Mouse (Mus musculus) midbrain, embryonic 13.5 days (tissue): Measurements from ENCODE around the gene Snx27. TPM values are rescaled to one million over a fixed set of nuclear protein-coding genes. Genes with fewer than 3 reads are reported as not detected.

Experiments used
- ATAC-seq: fragments of 200-750 bp; cut with Nextera tagmentation; 2 replicates; pipeline ENCODE4 v1.8.0; 2017; ENCODE audit warnings: mild to moderate bottlenecking, moderate TSS enrichment, moderate library complexity
- H3K27ac ChIP-seq: fragments of 300-500 bp; sonication (generic); 2 replicates; pipeline ENCODE4 v1.5.1; 2015; ENCODE audit warnings: inconsistent platforms, mild to moderate bottlenecking, moderate library complexity
- H3K27me3 ChIP-seq: fragments of 300-500 bp; sonication (generic); 2 replicates; pipeline ENCODE4 v1.6.1; 2015; ENCODE audit warnings: mild to moderate bottlenecking, inconsistent platforms
- H3K36me3 ChIP-seq: fragments of 300-500 bp; sonication (generic); 2 replicates; pipeline ENCODE4 v1.6.1; 2015; ENCODE audit warnings: mild to moderate bottlenecking, inconsistent platforms
- H3K4me1 ChIP-seq: fragments of 300-500 bp; sonication (generic); replicated peaks from 2 replicates; pipeline ENCODE4 v1.6.1; 2015; ENCODE audit warnings: inconsistent platforms
- H3K4me2 ChIP-seq: fragments of 300-500 bp; sonication (generic); replicated peaks from 2 replicates; pipeline ENCODE4 v1.6.1; 2015; ENCODE audit warnings: moderate library complexity, mild to moderate bottlenecking, inconsistent platforms
- H3K4me3 ChIP-seq: fragments of 300-500 bp; sonication (generic); replicated peaks from 2 replicates; pipeline ENCODE4 v1.5.1; 2015; ENCODE audit warnings: mild to moderate bottlenecking, inconsistent platforms
- H3K9ac ChIP-seq: fragments of 300-500 bp; sonication (generic); replicated peaks from 2 replicates; pipeline ENCODE4 v1.6.1; 2015; ENCODE audit warnings: mild to moderate bottlenecking, inconsistent platforms
- H3K9me3 ChIP-seq: fragments of 300-500 bp; sonication (generic); 2 replicates; pipeline ENCODE4 v1.6.1; 2016; ENCODE audit warnings: mild to moderate bottlenecking, inconsistent platforms
- WGBS: fragments of 180-500 bp; shearing (Covaris S2); methylation state at CpG from one replicate; pipeline ENCODE4 v1.1.7; 2015; 5-methylcytosine and 5-hydroxymethylcytosine counted together
- polyA plus RNA-seq: library from polyadenylated mRNA; unstranded; fragments of >200 nt; fragmentation: Nextera tagmentation; extraction: Ambion mirVana; gene quantifications from 2 replicates; pipeline ENCODE4 v1.2.1, GENCODE M21; 2015

Snx27 gene
- polyA plus RNA-seq: 69.7 and 75.5 TPM in 2 replicates

DNA sequence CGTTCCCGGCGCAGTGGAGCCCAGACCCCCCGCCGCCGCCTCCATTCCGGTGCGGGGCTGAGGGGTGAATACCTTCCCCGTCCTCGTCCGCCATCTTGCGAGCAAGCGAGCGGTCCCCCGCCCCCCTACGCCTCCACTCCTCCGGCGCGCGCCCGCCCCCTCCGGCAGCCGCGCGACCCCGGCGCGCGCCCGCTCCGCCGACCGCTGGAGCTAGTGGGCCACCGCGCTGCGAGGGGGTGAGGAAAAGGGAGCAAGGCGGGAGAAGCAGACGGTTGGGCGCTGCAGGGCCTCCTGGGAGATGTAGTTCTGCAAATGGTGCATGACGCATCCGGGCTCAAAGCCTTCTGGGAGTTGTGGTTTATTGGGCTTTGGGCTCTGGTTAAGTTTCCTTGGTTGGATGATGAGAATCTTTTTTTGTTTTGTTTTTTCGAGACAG lies at the start of gene Snx27:
Gene Snx27, minus strand, starts transcription at position 261 of the 436 bp plus-strand sequence.
- peak; percentile 99 for ATAC-seq
- peaks cover 36% of the 10 kb centered on the region for H3K4me1 ChIP-seq
- H3K36me3 ChIP-seq: no peaks in the 10 kb centered on the region
- H3K4me3 ChIP-seq: peak within 1 kb of the TSS; percentile 92
- peak within 1 kb of the TSS; percentile 88 for H3K4me2 ChIP-seq
- H3K27ac ChIP-seq: peak within 1 kb of the TSS; percentile 90
- WGBS: 2% methylated on average over 34 of the region's 42 CpGs
- H3K27me3 ChIP-seq: no peaks in the 10 kb centered on the region
- H3K9ac ChIP-seq: peak within 1 kb of the TSS; percentile 94
- H3K9me3 ChIP-seq: no peaks in the 10 kb centered on the region

DNA sequence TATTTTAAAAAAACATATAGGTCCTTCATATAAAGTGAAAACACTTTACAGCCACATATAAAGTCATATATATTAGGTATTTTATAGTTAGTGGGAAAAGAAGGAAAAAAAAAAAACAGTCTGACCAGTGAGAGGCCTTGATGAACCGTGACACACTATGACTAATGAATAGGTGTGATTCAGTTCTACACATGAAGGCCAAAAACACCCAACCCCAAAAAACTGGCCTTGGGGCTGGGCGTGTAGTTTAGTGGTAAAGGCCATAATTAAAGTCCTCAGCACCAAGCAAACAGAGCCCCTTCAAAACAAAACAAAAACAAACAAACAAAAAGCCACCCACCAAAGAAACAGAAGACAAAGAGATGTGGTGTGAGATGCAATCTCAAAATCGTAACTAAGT lies 47.4 kb upstream of the Snx27 start:
- no peaks in the 10 kb centered on the region for H3K4me1 ChIP-seq
- ATAC-seq: no peak
- no peaks in the 10 kb centered on the region for H3K9me3 ChIP-seq
- no peak overlapping the region for H3K9ac ChIP-seq
- H3K4me2 ChIP-seq: no peak overlapping the region
- H3K27ac ChIP-seq: no peak overlapping the region
- WGBS: 80% methylated on average over 3 of the region's 3 CpGs
- H3K36me3 ChIP-seq: no peaks in the 10 kb centered on the region
- H3K4me3 ChIP-seq: no peak overlapping the region
- H3K27me3 ChIP-seq: no peaks in the 10 kb centered on the region

GRCm38 (mm10) chr3:94628712-94629111 lies 46.2 kb upstream of the Snx27 start:
- Histone ChIP-seq H3K4me1 (no peaks in the 10 kb centered on the region), H3K9me3 (no peaks in the 10 kb centered on the region), H3K4me3 (no peak overlapping the region), H3K4me2 (no peak overlapping the region), H3K27me3 (no peaks in the 10 kb centered on the region), H3K36me3 (no peaks in the 10 kb centered on the region), H3K9ac (no peak overlapping the region), H3K27ac (no peak overlapping the region)
- ATAC-seq: no peak
- WGBS: 90% methylated on average over 5 of the region's 5 CpGs

DNA sequence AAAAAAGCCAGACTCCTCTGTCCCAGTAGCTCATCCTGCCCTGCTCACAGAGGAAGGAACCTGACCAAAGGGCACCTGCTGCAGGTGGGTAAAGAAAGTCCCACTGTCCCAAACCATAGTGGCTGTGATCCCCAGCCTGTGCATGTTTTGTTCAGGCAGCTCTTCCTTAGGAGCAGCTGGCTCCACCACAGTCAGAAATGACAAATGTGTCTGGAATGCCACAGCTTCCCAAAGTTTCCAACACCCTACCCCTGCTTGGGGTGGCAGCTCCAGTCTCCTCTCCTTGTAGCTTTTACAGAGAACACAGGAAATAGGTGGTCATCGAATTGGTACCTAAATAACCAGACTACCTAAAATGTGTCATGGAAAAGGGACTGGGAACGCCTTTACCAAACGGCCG lies 41.8 kb upstream of the Snx27 start:
- Histone ChIP-seq H3K4me3 (no peak overlapping the region), H3K9me3 (no peaks in the 10 kb centered on the region), H3K27me3 (no peaks in the 10 kb centered on the region), H3K4me2 (no peak overlapping the region), H3K4me1 (no peaks in the 10 kb centered on the region), H3K27ac (no peak overlapping the region), H3K36me3 (no peaks in the 10 kb centered on the region), H3K9ac (no peak overlapping the region)
- ATAC-seq: no peak
- 93% methylated on average over 4 of the region's 4 CpGs for WGBS

DNA sequence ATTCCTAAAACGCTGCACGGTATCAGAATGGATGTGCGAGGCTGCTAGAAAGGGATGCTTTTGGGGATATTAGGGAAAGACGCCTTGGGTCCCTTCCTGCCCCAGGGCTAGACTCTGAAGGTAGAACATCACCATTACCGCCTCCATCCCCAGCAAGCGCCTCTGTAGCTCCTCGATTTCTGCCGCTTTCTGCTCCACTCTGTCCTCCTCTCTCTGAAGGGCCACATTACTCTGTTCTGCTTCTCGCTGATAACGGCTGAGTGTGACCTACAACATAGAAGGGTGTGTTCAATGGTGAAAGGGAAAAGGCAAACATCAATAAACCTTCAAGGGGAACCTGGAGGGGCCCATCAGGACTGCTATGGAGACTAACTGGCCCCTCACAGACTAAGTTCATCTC lies 40.0 kb upstream of the Snx27 start:
- Histone ChIP-seq H3K36me3 (no peaks in the 10 kb centered on the region), H3K4me1 (no peaks in the 10 kb centered on the region), H3K4me3 (no peak overlapping the region), H3K27me3 (no peaks in the 10 kb centered on the region), H3K27ac (no peak overlapping the region), H3K4me2 (no peak overlapping the region), H3K9ac (no peak overlapping the region), H3K9me3 (no peaks in the 10 kb centered on the region)
- ATAC-seq: no peak
- 93% methylated on average over 10 of the region's 10 CpGs for WGBS

GRCm38 (mm10) chr3:94621740-94622507 lies 39.4 kb upstream of the Snx27 start:
- Histone ChIP-seq H3K27me3 (no peaks in the 10 kb centered on the region), H3K27ac (no peak overlapping the region), H3K4me1 (no peaks in the 10 kb centered on the region), H3K9me3 (no peaks in the 10 kb centered on the region), H3K9ac (no peak overlapping the region), H3K4me3 (no peak overlapping the region), H3K36me3 (no peaks in the 10 kb centered on the region), H3K4me2 (no peak overlapping the region)
- 88% methylated on average over 11 of the region's 11 CpGs for WGBS
- ATAC-seq: no peak

- no peak overlapping the region for H3K27ac ChIP-seq
- H3K4me2 ChIP-seq: no peak overlapping the region
- no peaks in the 10 kb centered on the region for H3K27me3 ChIP-seq
- H3K36me3 ChIP-seq: no peaks in the 10 kb centered on the region
- H3K4me1 ChIP-seq: no peaks in the 10 kb centered on the region
- H3K9ac ChIP-seq: no peak overlapping the region
- H3K4me3 ChIP-seq: no peak overlapping the region
- WGBS: 78% methylated on average over 4 of the region's 4 CpGs
- no peak for ATAC-seq
- no peaks in the 10 kb centered on the region for H3K9me3 ChIP-seq
Observed at GRCm38 (mm10) chr3:94616717-94617116, 34.2 kb upstream of the Snx27 start.

GRCm38 (mm10) chr3:94613258-94613878 lies 30.9 kb upstream of the Snx27 start:
- no peak overlapping the region for H3K4me3 ChIP-seq
- no peak overlapping the region for H3K9ac ChIP-seq
- 54% methylated on average over 7 of the region's 7 CpGs for WGBS
- H3K27me3 ChIP-seq: no peaks in the 10 kb centered on the region
- no peak for ATAC-seq
- H3K4me1 ChIP-seq: no peaks in the 10 kb centered on the region
- no peak overlapping the region for H3K27ac ChIP-seq
- H3K4me2 ChIP-seq: no peak overlapping the region
- H3K36me3 ChIP-seq: no peaks in the 10 kb centered on the region
- H3K9me3 ChIP-seq: no peaks in the 10 kb centered on the region

DNA sequence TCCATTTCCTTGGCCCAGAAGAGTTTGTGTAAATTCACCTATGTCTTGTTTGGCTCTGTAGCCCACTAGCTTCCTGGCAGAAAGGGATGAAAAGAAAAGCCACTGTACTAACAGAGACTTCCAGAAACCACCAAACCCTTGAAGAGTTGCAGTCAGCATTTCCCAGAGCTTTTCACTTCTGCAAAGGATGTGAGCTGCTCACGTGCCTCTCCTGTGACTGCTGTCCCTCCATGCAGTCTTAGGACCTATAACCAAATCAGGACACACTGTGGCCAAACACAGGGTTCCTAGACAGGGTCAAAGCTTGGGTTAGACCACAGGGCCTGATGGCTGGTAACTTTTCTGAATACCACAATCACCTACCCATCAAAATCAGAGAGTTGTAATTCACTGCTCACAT lies 29.8 kb upstream of the Snx27 start:
- H3K9ac ChIP-seq: no peak overlapping the region
- H3K4me2 ChIP-seq: no peak overlapping the region
- H3K27ac ChIP-seq: no peak overlapping the region
- no peaks in the 10 kb centered on the region for H3K27me3 ChIP-seq
- no peaks in the 10 kb centered on the region for H3K4me1 ChIP-seq
- 70% methylated on average over 1 of the region's 1 CpGs for WGBS
- no peaks in the 10 kb centered on the region for H3K9me3 ChIP-seq
- H3K4me3 ChIP-seq: no peak overlapping the region
- ATAC-seq: no peak
- no peaks in the 10 kb centered on the region for H3K36me3 ChIP-seq

GRCm38 (mm10) chr3:94611834-94612233 lies 29.3 kb upstream of the Snx27 start:
- no peak overlapping the region for H3K9ac ChIP-seq
- H3K9me3 ChIP-seq: 0 out of 2 replicates have a peak, but pooled peaks cover 2% of the 10 kb centered on the region
- 81% methylated on average over 5 of the region's 5 CpGs for whole genome bisulfite sequencing
- no peaks in the 10 kb centered on the region for H3K4me1 ChIP-seq
- no peaks in the 10 kb centered on the region for H3K27me3 ChIP-seq
- no peak overlapping the region for H3K4me3 ChIP-seq
- ATAC-seq: no peak
- H3K36me3 ChIP-seq: no peaks in the 10 kb centered on the region
- H3K27ac ChIP-seq: no peak overlapping the region
- no peak overlapping the region for H3K4me2 ChIP-seq

DNA sequence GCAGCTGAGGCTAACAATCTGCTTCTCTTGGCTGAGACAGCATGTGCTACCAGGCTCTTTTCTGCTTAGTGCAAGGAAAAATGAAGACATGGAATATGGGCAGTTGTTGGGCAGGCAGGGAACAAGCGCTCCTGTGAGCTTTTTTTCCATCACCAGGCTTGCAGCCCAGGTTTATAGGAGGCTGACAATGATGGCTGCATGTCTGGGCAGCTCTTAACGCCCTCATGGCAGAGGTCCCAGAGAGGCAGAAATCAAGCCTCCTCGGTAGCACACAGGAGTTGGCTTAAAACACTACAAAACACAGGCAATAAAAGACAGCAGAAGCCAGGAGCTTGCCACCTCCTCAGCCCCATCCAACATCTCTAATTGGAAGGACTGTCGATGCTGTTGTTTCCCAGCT lies 28.8 kb upstream of the Snx27 start:
- H3K27me3 ChIP-seq: no peaks in the 10 kb centered on the region

DNA sequence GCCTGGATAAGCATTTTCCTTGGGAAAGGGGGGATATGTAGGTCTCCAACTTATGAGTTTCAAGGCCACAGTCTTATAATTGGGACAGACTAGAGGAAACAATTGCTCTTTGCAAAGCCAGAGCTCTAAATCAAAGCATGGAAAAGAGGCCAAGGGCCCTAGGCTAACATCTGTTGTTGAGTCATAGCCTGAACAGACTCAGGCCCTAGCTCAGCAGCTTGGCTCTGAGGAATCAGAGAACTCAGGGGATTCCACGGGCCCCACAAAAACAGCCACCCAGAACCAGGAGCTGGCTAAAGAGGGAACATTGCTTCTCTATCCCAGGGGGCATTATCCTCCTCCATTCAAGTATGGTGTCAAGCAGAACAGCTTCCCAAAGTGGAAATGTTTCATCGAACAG lies 28.1 kb upstream of the Snx27 start:
- no peak for ATAC-seq
- 0 out of 2 replicates have a peak, but pooled peaks cover 3% of the 10 kb centered on the region for H3K9me3 ChIP-seq
- H3K4me2 ChIP-seq: no peak overlapping the region
- H3K27me3 ChIP-seq: no peaks in the 10 kb centered on the region
- no peaks in the 10 kb centered on the region for H3K36me3 ChIP-seq
- no peaks in the 10 kb centered on the region for H3K4me1 ChIP-seq
- WGBS: 74% methylated on average over 2 of the region's 2 CpGs
- no peak overlapping the region for H3K9ac ChIP-seq
- H3K27ac ChIP-seq: no peak overlapping the region
- no peak overlapping the region for H3K4me3 ChIP-seq

More for the DNA sequence above, 28.8 kb upstream of the Snx27 start:
- no peaks in the 10 kb centered on the region for H3K4me1 ChIP-seq
- no peak overlapping the region for H3K4me3 ChIP-seq
- 73% methylated on average over 4 of the region's 4 CpGs for WGBS
- H3K36me3 ChIP-seq: no peaks in the 10 kb centered on the region
- no peak overlapping the region for H3K9ac ChIP-seq
- ATAC-seq: no peak
- H3K4me2 ChIP-seq: no peak overlapping the region
- H3K9me3 ChIP-seq: 0 out of 2 replicates have a peak, but pooled peaks cover 3% of the 10 kb centered on the region
- no peak overlapping the region for H3K27ac ChIP-seq
